Mouse (Mus musculus) kidney, postnatal 36 days (tissue): ENCODE measurements around the gene Cpvl.

Experiments
- DNase-seq, 2 experiments: peaks; one replicate each; pipeline ENCODE4 v3.0.0; 2021 to 2022; ENCODE audit warnings: mixed read lengths in 2 of 2

Cpvl gene

GRCm38 (mm10) chr6:53971729-53972128 is 6.7 kb downstream of the Cpvl start:
- no peak for DNase-seq

GRCm38 (mm10) chr6:53969081-53969480 is 9.4 kb downstream of the Cpvl start:
- DNase-seq, result no peak

GRCm38 (mm10) chr6:53968550-53968949 is 9.9 kb downstream of the Cpvl start:
- DNase-seq, result peak in 1 of 2 experiments; percentile 25

GRCm38 (mm10) chr6:53966595-53966994 is 11.9 kb downstream of the Cpvl start:
- DNase-seq, result no peak

GRCm38 (mm10) chr6:53965900-53966299 is 12.6 kb downstream of the Cpvl start:
- DNase-seq, result no peak

- DNase-seq, result peak; percentile 61 to 62
Observed at GRCm38 (mm10) chr6:53963906-53964496, 14.5 kb downstream of the Cpvl start.

GRCm38 (mm10) chr6:53962006-53962405 is 16.5 kb downstream of the Cpvl start:
- DNase-seq, result peak in 1 of 2 experiments; percentile 39

GRCm38 (mm10) chr6:53959826-53960225 is 18.6 kb downstream of the Cpvl start:
- no peak for DNase-seq

- peak; percentile 67 to 92 for DNase-seq
Observed at GRCm38 (mm10) chr6:53958321-53958720, 20.1 kb downstream of the Cpvl start.

- DNase-seq, result peak; percentile 33 to 39
Observed at GRCm38 (mm10) chr6:53956513-53956912, 22.0 kb downstream of the Cpvl start.

GRCm38 (mm10) chr6:53955846-53956245 is 22.6 kb downstream of the Cpvl start:
- no peak for DNase-seq

GRCm38 (mm10) chr6:53955271-53955670 is 23.2 kb downstream of the Cpvl start:
- DNase-seq, result no peak

- peak; percentile 73 to 76 for DNase-seq
Observed at GRCm38 (mm10) chr6:53954106-53954505, 24.4 kb downstream of the Cpvl start.

- no peak for DNase-seq
Observed at GRCm38 (mm10) chr6:53953348-53953747, 25.1 kb downstream of the Cpvl start.

GRCm38 (mm10) chr6:53951421-53951820 is 27.1 kb downstream of the Cpvl start:
- no peak for DNase-seq

GRCm38 (mm10) chr6:53950876-53951275 is 27.6 kb downstream of the Cpvl start:
- DNase-seq, result peak; percentile 54 to 71

GRCm38 (mm10) chr6:53948388-53949035 is 30.0 kb downstream of the Cpvl start:
- DNase-seq, result peak in 1 of 2 experiments; percentile 32

GRCm38 (mm10) chr6:53944887-53945286 is 33.6 kb downstream of the Cpvl start:
- DNase-seq, result no peak

- no peak for DNase-seq
Observed at GRCm38 (mm10) chr6:53944417-53944816, 34.1 kb downstream of the Cpvl start.

- no peak for DNase-seq
Observed at GRCm38 (mm10) chr6:53942190-53942831, 36.2 kb downstream of the Cpvl start.

- no peak for DNase-seq
Observed at GRCm38 (mm10) chr6:53939752-53940151, 38.7 kb downstream of the Cpvl start.

- DNase-seq, result no peak
Observed at GRCm38 (mm10) chr6:53938942-53939341, 39.5 kb downstream of the Cpvl start.

GRCm38 (mm10) chr6:53937143-53938134 is 41.0 kb downstream of the Cpvl start:
- no peak for DNase-seq
